Mouse (Mus musculus) kidney, postnatal 36 days (tissue): ENCODE measurements at regions not wholly inside any gene's neighbourhood (a gene's known extent, or its start where the extent isn't known, plus 50 kb on each side); places are given as distances from the start of the nearest gene placed in this dataset.

ENCODE experiments used
- DNase-seq, 2 experiments: peaks; one replicate each; pipeline ENCODE4 v3.0.0; 2021 to 2022; ENCODE audit warnings: mixed read lengths in 2 of 2

DNA sequence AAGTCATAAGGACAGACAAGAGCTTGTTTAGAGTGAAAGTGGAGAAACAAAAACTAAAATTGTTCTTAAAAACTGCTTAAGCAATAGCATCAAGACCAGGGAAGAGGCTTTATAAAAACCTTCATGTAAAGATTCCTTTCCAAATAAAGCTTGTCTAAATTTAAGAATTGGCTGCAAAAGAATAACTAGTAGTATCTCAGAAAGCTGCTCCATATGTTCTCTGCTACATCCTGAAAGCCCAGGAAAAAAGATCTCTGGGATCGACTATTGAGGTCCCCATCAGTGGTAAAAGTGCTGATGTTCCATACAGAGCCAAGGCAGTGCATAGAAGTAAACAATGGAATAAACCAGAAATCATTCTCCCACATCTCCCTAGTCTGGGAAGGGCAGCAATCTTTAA lies 281.2 kb upstream of the Cypt12 start:
- DNase-seq: no peak

DNA sequence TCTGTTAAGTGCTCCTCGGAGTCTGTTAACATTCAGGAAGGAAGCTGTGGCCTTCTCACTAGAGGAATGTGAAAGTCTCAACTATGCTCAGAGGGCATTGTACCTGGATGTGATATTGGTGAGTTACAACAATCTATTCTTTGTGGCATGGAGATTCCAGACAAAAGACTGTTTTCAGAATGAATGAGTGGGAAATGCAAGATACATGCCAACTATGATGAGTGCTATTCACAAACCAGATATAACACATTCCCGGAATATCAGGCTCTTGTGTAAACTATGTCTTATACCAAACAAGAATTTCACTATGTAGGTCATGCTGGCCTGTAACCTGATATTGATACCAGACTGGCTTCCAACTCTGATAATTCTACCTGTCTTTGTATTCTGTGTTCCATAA lies 279.4 kb upstream of the Cypt12 start:
- DNase-seq: no peak
